Mouse (Mus musculus) spleen, adult 2 months (tissue): ENCODE data around the gene Rerg.

ENCODE experiments used
- CTCF ChIP-seq: fragments of 200-500 bp; IDR thresholded peaks from 2 replicates; pipeline ENCODE4 v1.5.1; 2011; ENCODE audit warnings: mild to moderate bottlenecking, inconsistent platforms; ENCODE audit not compliant: insufficient read depth, insufficient read length, insufficient replicate concordance; ENCODE audit errors: extremely low read depth
- POLR2A ChIP-seq: fragments of 200-500 bp; IDR thresholded peaks from 2 replicates; pipeline ENCODE4 v1.6.1; 2011; ENCODE audit warnings: low read depth, low read length, inconsistent platforms

DNA sequence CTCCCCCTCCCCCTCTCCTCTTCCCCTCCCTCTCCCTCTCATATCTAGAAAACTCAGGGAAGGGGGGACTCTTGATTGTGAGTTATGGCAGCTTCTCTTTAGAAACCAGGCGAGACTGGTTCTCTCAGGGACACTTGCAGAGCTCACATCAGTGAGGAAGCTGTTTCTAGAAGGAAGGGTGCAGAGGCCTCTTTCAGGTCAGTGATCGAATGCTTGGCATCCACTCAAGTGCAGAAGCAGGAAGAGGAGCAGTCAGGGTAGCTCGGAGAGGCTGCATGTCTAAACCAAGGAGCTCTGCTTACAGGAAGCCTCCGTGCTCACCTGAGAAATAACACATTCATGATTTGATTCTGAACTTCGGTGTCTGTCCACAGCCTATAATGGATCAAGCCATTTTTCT, 159.1 kb downstream of the Rerg start:
- TF ChIP-seq POLR2A = no peak
- no peak for TF ChIP-seq CTCF
